Mouse (Mus musculus): ENCODE measurements around the gene Enkd1. TPM values are rescaled to one million over a fixed set of nuclear protein-coding genes. Genes with fewer than 3 reads are reported as not detected.

Enkd1 gene
- polyA plus RNA-seq, 1 experiment from 2014 or later: 49.3 TPM

GRCm38 (mm10) chr8:105715042-105715441, 7.0 kb upstream of the Enkd1 start:
- Histone ChIP-seq H3K4me3 (no peak overlapping the region), H3K27me3 (replicated peaks; ENCODE audit: low read depth, poor library complexity, severe bottlenecking) (no peaks in the 10 kb centered on the region), H3K27ac (replicated peaks) (no peak overlapping the region), H3K4me1 (no peaks in the 10 kb centered on the region), H3K9me3 (no peaks in the 10 kb centered on the region), H3K36me3 (replicated peaks) (peaks cover 42% of the 10 kb centered on the region)
- no peak for DNase-seq (ENCODE audit: low spot score)
- 87% methylated on average over 6 of the region's 6 CpGs for WGBS

DNA sequence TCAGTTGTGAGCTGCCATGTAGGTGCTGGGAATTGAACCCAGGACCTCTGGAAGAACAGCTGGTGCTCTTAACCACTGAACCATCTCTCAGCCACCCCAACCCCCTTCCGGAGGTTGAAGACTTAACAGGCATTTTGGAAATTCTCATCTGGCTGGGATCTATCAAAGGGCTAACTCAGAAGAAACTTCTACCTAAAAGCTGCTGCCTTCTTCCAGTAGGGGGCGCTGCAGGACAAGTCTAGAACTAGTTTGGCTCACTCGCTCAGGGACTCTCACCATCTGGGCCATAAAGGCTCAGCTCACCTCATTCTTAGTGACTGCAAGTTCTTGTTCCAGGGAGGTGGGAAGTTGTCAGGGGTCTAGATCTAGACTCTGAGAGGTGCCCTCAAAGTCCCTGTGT, 6.1 kb upstream of the Enkd1 start:
- no peaks in the 10 kb centered on the region for H3K4me1 ChIP-seq
- no peaks in the 10 kb centered on the region for H3K27me3 ChIP-seq (replicated peaks; ENCODE audit: low read depth, poor library complexity, severe bottlenecking)
- H3K27ac ChIP-seq (replicated peaks): no peak overlapping the region
- peak; percentile 87 for DNase-seq (ENCODE audit: low spot score)
- no peaks in the 10 kb centered on the region for H3K9me3 ChIP-seq
- WGBS: 18% methylated on average over 3 of the region's 3 CpGs
- peaks cover 35% of the 10 kb centered on the region for H3K36me3 ChIP-seq (replicated peaks)
- no peak overlapping the region for H3K4me3 ChIP-seq

DNA sequence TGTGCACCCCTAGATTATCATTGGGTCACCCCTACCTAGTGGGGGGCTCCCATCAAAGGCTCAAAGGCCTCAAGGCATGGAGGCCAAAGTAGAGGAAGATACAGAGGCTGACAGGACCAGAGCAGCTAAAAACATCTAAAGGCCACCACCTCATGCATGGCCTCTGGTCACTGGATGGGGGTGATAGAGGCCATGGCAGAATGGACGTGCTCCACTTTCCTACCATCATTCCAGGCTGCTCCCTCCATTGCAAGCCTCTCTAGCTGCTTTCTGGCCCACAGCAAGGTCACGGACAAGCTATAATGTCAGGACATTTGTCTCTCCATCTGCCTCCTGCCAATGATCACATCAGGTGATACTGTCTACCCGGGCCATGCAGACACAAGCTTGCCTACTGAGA, 4.3 kb upstream of the Enkd1 start:
- DNase-seq (ENCODE audit: low spot score): no peak
- Histone ChIP-seq H3K36me3 (replicated peaks) (peaks cover 28% of the 10 kb centered on the region), H3K9me3 (no peaks in the 10 kb centered on the region), H3K27me3 (replicated peaks; ENCODE audit: low read depth, poor library complexity, severe bottlenecking) (no peaks in the 10 kb centered on the region), H3K27ac (replicated peaks) (no peak overlapping the region), H3K4me3 (no peak overlapping the region), H3K4me1 (peaks cover 8% of the 10 kb centered on the region)
- WGBS: 88% methylated on average over 3 of the region's 3 CpGs

DNA sequence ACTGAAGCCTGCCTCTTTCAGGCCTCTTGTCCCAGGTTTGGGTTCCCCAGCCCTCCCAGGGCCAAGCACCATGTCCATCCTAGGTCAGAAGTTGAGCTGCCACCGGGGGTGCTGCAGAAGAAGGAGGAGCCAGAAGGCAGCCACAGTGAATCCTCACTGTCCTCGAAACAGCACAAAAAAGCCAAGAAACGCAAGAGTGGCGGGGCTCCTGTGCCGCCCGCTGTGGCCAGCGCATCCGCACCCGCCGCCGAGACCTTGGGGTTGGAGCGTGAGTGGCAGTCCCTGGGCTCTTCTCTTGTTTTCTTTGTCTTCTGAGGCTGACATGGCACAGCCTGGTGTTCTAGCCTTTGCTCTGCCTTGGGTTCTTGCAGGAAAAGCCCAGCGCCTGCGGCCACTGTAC, 1.3 kb upstream of the Enkd1 start:
- H3K9me3 ChIP-seq: no peaks in the 10 kb centered on the region
- 72% methylated on average over 14 of the region's 14 CpGs for WGBS
- peaks cover 17% of the 10 kb centered on the region for H3K36me3 ChIP-seq (replicated peaks)
- no peak for DNase-seq (ENCODE audit: low spot score)
- no peaks in the 10 kb centered on the region for H3K27me3 ChIP-seq (replicated peaks; ENCODE audit: low read depth, poor library complexity, severe bottlenecking)
- no peak overlapping the region for H3K4me3 ChIP-seq
- H3K4me1 ChIP-seq: peaks cover 22% of the 10 kb centered on the region
- H3K27ac ChIP-seq (replicated peaks): no peak overlapping the region

DNA sequence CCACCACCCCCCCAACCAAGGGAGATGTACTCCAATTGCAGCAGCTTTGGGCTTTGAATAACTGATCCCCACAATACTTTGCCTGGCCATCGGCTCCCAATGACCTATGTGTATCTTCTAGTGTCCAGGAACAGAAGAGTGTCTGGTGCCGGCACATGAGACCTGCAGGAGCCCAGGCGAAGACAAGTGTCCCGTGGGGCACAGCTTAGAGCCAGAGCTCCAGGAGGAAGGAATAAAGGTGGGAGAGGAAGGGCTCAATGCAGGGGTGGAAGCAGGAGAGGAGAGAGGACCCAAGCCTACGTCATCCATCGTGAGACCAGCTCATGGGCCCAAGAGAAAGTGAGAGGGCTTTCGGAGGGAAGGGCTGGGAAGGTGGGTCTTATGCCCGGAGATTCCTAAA, 665 bp upstream of the Enkd1 start:
- Histone ChIP-seq H3K4me3 (no peak overlapping the region), H3K27ac (replicated peaks) (peak overlapping the region; percentile 92; the same call in 1 of the 2 replicates), H3K27me3 (replicated peaks; ENCODE audit: low read depth, poor library complexity, severe bottlenecking) (no peaks in the 10 kb centered on the region), H3K4me1 (peaks cover 22% of the 10 kb centered on the region), H3K9me3 (no peaks in the 10 kb centered on the region), H3K36me3 (replicated peaks) (peaks cover 23% of the 10 kb centered on the region)
- 92% methylated on average over 8 of the region's 8 CpGs for WGBS
- DNase-seq (ENCODE audit: low spot score): no peak

GRCm38 (mm10) chr8:105706426-105706825, 1.6 kb downstream of the Enkd1 start:
- Histone ChIP-seq H3K36me3 (replicated peaks) (peaks cover 39% of the 10 kb centered on the region), H3K4me1 (peaks cover 35% of the 10 kb centered on the region), H3K4me3 (peak overlapping the region; percentile 91), H3K9me3 (no peaks in the 10 kb centered on the region), H3K27ac (replicated peaks) (no peak overlapping the region), H3K27me3 (replicated peaks; ENCODE audit: low read depth, poor library complexity, severe bottlenecking) (no peaks in the 10 kb centered on the region)
- WGBS: 84% methylated on average over 12 of the region's 12 CpGs
- DNase-seq (ENCODE audit: low spot score): no peak

DNA sequence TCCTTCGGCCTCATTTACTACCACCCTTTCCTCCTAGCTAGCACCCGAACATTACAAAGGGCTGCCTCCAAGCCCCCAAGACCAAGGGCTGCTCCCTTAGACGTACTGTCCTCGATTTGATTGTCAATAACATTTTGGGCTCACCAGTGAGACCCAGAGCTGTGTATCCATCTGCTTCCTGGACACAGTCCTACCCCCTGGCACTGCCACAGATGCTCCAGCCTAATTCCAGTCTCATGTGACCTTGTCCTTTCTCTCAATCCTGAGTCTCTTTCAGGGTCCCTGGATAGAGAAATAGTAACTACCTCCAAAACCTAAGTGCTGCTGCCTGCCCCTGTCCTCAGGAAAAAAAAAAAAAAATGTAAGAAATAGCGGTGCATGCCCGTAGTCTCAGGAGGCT, 3.1 kb downstream of the Enkd1 start:
- WGBS: 90% methylated on average over 6 of the region's 6 CpGs

DNA sequence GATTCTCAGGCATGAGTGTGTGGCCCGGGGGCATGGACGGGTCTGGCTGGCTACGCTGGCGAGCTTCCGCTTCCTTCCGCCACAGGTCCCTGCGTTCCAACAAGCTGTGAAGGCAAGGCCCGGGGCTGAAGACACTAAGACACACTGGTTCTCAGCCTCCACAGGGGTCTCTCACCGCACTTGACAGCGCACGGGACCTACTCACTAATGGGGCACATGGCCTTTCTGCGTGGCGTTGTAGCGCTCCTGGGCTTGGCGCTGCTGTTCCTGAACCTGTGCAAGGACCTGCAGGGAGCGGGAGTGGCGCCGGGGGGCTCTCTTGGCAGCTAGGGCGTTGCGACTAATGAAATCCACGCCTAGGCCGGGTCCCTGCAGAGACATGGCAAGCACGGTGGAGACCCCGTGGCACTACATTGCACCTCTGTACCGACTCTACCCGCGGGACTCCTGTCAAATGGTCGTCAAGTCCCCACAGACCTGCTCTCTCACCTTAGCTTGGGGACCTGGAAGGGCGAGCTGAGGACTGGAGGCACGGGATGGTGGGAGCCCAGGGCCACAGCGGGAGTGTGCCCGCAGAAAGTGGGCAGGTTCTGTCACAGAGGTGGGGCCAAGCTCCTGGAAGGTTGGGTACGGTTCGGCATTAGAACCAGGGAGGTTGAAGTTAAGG, 3.7 kb downstream of the Enkd1 start:
- Histone ChIP-seq H3K27ac (replicated peaks) (no peak overlapping the region), H3K9me3 (no peaks in the 10 kb centered on the region), H3K4me3 (no peak overlapping the region), H3K4me1 (peaks cover 48% of the 10 kb centered on the region), H3K36me3 (replicated peaks) (peaks cover 44% of the 10 kb centered on the region), H3K27me3 (replicated peaks; ENCODE audit: low read depth, poor library complexity, severe bottlenecking) (no peaks in the 10 kb centered on the region)
- WGBS: 93% methylated on average over 34 of the region's 34 CpGs
- no peak for DNase-seq (ENCODE audit: low spot score)

More for the DNA sequence above, 3.1 kb downstream of the Enkd1 start:
- Histone ChIP-seq H3K36me3 (replicated peaks) (peaks cover 39% of the 10 kb centered on the region), H3K27ac (replicated peaks) (no peak overlapping the region), H3K9me3 (no peaks in the 10 kb centered on the region), H3K4me1 (peaks cover 42% of the 10 kb centered on the region), H3K4me3 (no peak overlapping the region), H3K27me3 (replicated peaks; ENCODE audit: low read depth, poor library complexity, severe bottlenecking) (no peaks in the 10 kb centered on the region)
- DNase-seq (ENCODE audit: low spot score): no peak

GRCm38 (mm10) chr8:105702731-105703415, 5.1 kb downstream of the Enkd1 start:
- Histone ChIP-seq H3K9me3 (no peaks in the 10 kb centered on the region), H3K27me3 (replicated peaks; ENCODE audit: low read depth, poor library complexity, severe bottlenecking) (no peaks in the 10 kb centered on the region), H3K36me3 (replicated peaks) (peaks cover 57% of the 10 kb centered on the region), H3K4me3 (peak overlapping the region; percentile 81; the same call in 1 of the 2 replicates), H3K27ac (replicated peaks) (no peak overlapping the region), H3K4me1 (peaks cover 45% of the 10 kb centered on the region)
- DNase-seq (ENCODE audit: low spot score): no peak
- WGBS: 91% methylated on average over 24 of the region's 24 CpGs

- peak overlapping the region; percentile 84 for H3K27ac ChIP-seq (replicated peaks)
- 40% methylated on average over 18 of the region's 18 CpGs for WGBS
- DNase-seq (ENCODE audit: low spot score): peak; percentile 29
Observed at GRCm38 (mm10) chr8:105702001-105702401, 6.0 kb downstream of the Enkd1 start.

DNA sequence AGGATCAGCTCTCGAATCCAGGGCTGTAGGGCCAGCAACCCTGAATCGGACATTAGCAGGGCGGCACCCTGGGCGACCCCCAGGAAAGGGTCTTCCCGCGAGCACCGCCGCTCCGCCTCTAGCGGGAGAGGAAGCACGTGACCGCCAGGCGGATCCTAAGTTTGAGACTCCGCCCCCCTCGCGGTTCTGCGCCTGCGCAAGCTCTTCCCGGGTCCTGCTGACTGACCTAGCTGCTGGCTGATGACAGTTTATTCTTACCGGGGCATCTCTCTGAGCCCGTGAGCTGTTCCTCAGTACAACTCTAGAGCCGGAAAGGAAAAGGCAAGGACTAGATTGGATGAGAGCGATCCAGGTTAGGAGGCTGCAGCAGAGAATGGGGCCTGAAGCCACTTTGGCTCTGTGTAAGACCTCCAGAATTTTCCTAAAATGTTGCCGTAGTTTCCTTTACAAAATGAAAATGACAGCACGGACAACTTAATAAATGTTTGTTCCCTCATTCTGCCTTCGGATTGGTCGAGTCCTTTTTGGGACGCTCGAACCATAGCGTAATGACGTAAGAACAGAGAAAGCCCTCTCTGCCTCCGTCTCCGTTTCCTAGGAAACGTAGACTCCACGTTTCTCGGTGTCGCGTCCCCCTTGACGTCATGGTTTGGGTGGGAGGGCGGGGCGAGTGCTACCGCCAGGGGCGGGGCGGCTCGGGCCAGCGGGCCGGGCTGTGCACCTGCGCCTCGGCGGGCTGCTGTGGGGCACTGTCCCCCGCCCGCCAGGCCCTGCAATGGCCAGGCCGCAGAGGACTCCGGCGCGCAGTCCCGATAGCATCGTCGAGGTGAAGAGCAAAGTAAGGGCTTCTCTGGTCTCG, 6.8 kb downstream of the Enkd1 start, which contains the start of the genes Acd and Pard6a:
TSS of gene Acd (minus strand) at position 137 of the 859 bp plus-strand sequence.
TSS of gene Pard6a (plus strand) at position 183 of the 859 bp plus-strand sequence.
- peaks cover 69% of the 10 kb centered on the region for H3K36me3 ChIP-seq (replicated peaks)
- peak; percentile 99 for DNase-seq (ENCODE audit: low spot score)

More at GRCm38 (mm10) chr8:105702001-105702401, 6.0 kb downstream of the Enkd1 start:
- H3K27me3 ChIP-seq (replicated peaks; ENCODE audit: low read depth, poor library complexity, severe bottlenecking): no peaks in the 10 kb centered on the region
- H3K9me3 ChIP-seq: no peaks in the 10 kb centered on the region
- H3K4me3 ChIP-seq: peak overlapping the region; percentile 81
- peaks cover 37% of the 10 kb centered on the region for H3K4me1 ChIP-seq
- H3K36me3 ChIP-seq (replicated peaks): peaks cover 66% of the 10 kb centered on the region

DNA sequence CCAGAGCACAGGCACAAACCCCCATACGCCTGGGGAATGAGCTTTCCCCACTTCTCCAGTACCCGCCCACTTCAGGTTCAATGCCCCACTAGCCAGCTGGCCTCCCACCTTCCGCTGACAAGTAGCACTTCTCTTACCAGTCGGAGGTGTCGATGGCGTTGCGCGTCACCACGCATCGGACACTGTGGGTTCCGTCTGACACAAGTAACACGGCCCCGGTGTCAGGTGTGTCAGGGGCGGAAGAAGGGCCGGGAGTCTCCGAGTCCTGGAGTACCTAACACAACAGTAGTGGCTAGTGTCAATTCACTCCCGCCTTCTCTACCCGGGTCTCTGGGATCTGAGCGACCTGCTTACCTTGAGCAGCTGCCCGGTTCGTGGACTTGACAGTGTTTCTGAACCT, 7.4 kb downstream of the Enkd1 start:
- no peaks in the 10 kb centered on the region for H3K9me3 ChIP-seq
- peaks cover 69% of the 10 kb centered on the region for H3K36me3 ChIP-seq (replicated peaks)
- peaks cover 27% of the 10 kb centered on the region for H3K4me1 ChIP-seq
- peak overlapping the region; percentile 84 for H3K27ac ChIP-seq (replicated peaks)
- H3K4me3 ChIP-seq: peak overlapping the region; percentile 81
- 1% methylated on average over 21 of the region's 21 CpGs for WGBS
- DNase-seq (ENCODE audit: low spot score): no peak
- peaks cover 1% of the 10 kb centered on the region for H3K27me3 ChIP-seq (replicated peaks; ENCODE audit: low read depth, poor library complexity, severe bottlenecking)

More for the DNA sequence above, 6.8 kb downstream of the Enkd1 start, which contains the start of the genes Acd and Pard6a:
- Histone ChIP-seq H3K27ac (replicated peaks) (peak within 1 kb of the TSS; percentile 84), H3K9me3 (no peaks in the 10 kb centered on the region), H3K4me3 (peak within 1 kb of the TSS; percentile 81), H3K4me1 (peaks cover 29% of the 10 kb centered on the region), H3K27me3 (replicated peaks; ENCODE audit: low read depth, poor library complexity, severe bottlenecking) (no peaks in the 10 kb centered on the region)
- WGBS: under 1% methylated on average over 60 of the region's 60 CpGs
